Mouse (Mus musculus): ENCODE measurements around the gene Olfr1045. TPM values are rescaled to one million over a fixed set of nuclear protein-coding genes. Genes with fewer than 3 reads are reported as not detected.

Olfr1045 gene
- polyA plus RNA-seq, 1 experiment from 2014 or later: not detected

DNA sequence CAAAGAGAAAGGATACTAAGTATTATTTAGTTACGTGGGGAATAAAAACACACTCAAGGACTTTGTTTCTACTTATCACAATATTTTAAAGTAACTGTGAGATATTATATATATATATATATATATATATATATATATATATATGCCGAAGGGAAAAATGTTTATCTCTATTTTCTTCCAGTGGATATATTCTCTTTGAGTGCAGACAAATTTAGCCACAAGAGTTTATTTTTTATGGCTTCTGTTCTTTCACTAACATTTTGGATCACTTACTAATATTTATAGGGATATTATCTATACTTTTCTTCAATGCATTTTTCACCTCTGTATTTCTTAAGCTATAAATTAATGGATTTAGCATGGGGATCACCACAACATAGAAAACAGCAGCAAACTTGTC, 41.1 kb downstream of the Olfr1045 start, which contains the start of gene Olfr1042:
Gene Olfr1042, minus strand, starts transcription at position 101 of the 400 bp plus-strand sequence.
- Histone ChIP-seq H3K27me3 (ENCODE audit: insufficient read depth, low read length) (no peaks in the 10 kb centered on the region), H3K9me3 (ENCODE audit: low read length) (no peaks in the 10 kb centered on the region), H3K36me3 (ENCODE audit: insufficient read depth, low read length) (no peaks in the 10 kb centered on the region), H3K4me3 (ENCODE audit: low read length) (no peak within 1 kb of the TSS), H3K4me2 (replicated peaks; ENCODE audit: low read depth, low read length) (no peak within 1 kb of the TSS), H3K27ac (ENCODE audit: low read length) (no peak within 1 kb of the TSS), H3K9ac (replicated peaks; ENCODE audit: low read length) (no peak within 1 kb of the TSS), H3K4me1 (ENCODE audit: insufficient read depth, low read length) (no peaks in the 10 kb centered on the region)
- WGBS: 88% methylated on average over 2 of the region's 2 CpGs
- no peak for ATAC-seq (ENCODE audit: low FRiP score, low TSS enrichment)

DNA sequence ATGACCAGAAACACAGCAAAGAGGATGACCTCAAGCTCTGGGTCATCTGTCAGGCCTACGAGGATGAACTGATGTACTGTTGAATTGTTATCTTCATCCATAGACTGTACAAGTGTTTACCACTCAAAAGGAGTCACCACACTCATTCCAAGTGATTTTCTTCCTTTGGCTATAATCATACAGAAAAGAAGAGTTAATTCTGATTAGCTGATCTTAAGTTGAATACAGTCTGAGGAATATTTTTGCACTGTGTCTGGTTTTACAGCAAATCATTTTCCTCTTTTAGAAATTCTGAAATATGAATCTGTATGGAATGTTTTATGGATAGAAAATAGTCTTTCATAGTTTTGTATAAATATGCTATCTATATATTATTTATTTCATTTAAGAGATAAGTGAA, 56.2 kb downstream of the Olfr1045 start, which contains the start of gene Olfr1040:
Gene Olfr1040, minus strand, starts transcription at position 101 of the 400 bp plus-strand sequence.
- no peak within 1 kb of the TSS for H3K9ac ChIP-seq (replicated peaks; ENCODE audit: low read length)
- H3K27ac ChIP-seq (ENCODE audit: low read length): no peak within 1 kb of the TSS
- no peak for ATAC-seq (ENCODE audit: low FRiP score, low TSS enrichment)
- H3K9me3 ChIP-seq (ENCODE audit: low read length): no peaks in the 10 kb centered on the region
- H3K4me1 ChIP-seq (ENCODE audit: insufficient read depth, low read length): no peaks in the 10 kb centered on the region
- no peaks in the 10 kb centered on the region for H3K36me3 ChIP-seq (ENCODE audit: insufficient read depth, low read length)
- H3K4me3 ChIP-seq (ENCODE audit: low read length): no peak within 1 kb of the TSS
- 88% methylated on average over 1 of the region's 1 CpGs for WGBS
- no peak within 1 kb of the TSS for H3K4me2 ChIP-seq (replicated peaks; ENCODE audit: low read depth, low read length)
- no peaks in the 10 kb centered on the region for H3K27me3 ChIP-seq (ENCODE audit: insufficient read depth, low read length)

Other genes starting within 250 kb of the Olfr1045 start
- gene Olfr1029, start 229.1 kb downstream of the Olfr1045 start, polyA plus RNA-seq (2015; fragmentation: Nextera tagmentation; extraction: Ambion mirVana): not detected in 2 replicates
- not detected in 2 replicates for gene Olfr1030, start 223.7 kb downstream of the Olfr1045 start, polyA plus RNA-seq (2015; fragmentation: Nextera tagmentation; extraction: Ambion mirVana)
- gene Olfr1031, start 212.7 kb downstream of the Olfr1045 start, polyA plus RNA-seq (2015; fragmentation: Nextera tagmentation; extraction: Ambion mirVana): not detected in 2 replicates
- not detected in 2 replicates for gene Olfr1032, start 197.5 kb downstream of the Olfr1045 start, polyA plus RNA-seq (2015; fragmentation: Nextera tagmentation; extraction: Ambion mirVana)
- 3.1 and 4.9 TPM in 2 replicates for gene Olfr1033, start 182.4 kb downstream of the Olfr1045 start, polyA plus RNA-seq (2015; fragmentation: Nextera tagmentation; extraction: Ambion mirVana)
- 0.04 and 0.05 TPM in 2 replicates for gene Olfr1034, start 157.1 kb downstream of the Olfr1045 start, polyA plus RNA-seq (2015; fragmentation: Nextera tagmentation; extraction: Ambion mirVana)
- not detected in 2 replicates for gene Olfr1036, start 129.0 kb downstream of the Olfr1045 start, polyA plus RNA-seq (2015; fragmentation: Nextera tagmentation; extraction: Ambion mirVana)
- not detected in 2 replicates for gene Olfr1037, start 115.6 kb downstream of the Olfr1045 start, polyA plus RNA-seq (2015; fragmentation: Nextera tagmentation; extraction: Ambion mirVana)
- gene Olfr1039, start 67.1 kb downstream of the Olfr1045 start, polyA plus RNA-seq (2015; fragmentation: Nextera tagmentation; extraction: Ambion mirVana): not detected in 2 replicates
- not detected in 2 replicates for gene Olfr1040, start 56.3 kb downstream of the Olfr1045 start, polyA plus RNA-seq (2015; fragmentation: Nextera tagmentation; extraction: Ambion mirVana)
- not detected in 2 replicates for gene Olfr1042, start 41.2 kb downstream of the Olfr1045 start, polyA plus RNA-seq (2015; fragmentation: Nextera tagmentation; extraction: Ambion mirVana)
- gene Olfr1043, start 35.5 kb downstream of the Olfr1045 start, polyA plus RNA-seq (2015; fragmentation: Nextera tagmentation; extraction: Ambion mirVana): not detected in 2 replicates
- not detected in 2 replicates for gene Olfr1044, start 25.2 kb downstream of the Olfr1045 start, polyA plus RNA-seq (2015; fragmentation: Nextera tagmentation; extraction: Ambion mirVana)
- gene Olfr52, start 17.3 kb downstream of the Olfr1045 start, polyA plus RNA-seq (2015; fragmentation: Nextera tagmentation; extraction: Ambion mirVana): not detected in 2 replicates
- not detected in 2 replicates for gene Olfr1046, start 16.3 kb upstream of the Olfr1045 start, polyA plus RNA-seq (2015; fragmentation: Nextera tagmentation; extraction: Ambion mirVana)
- not detected in 2 replicates for gene Olfr1047, start 28.4 kb upstream of the Olfr1045 start, polyA plus RNA-seq (2015; fragmentation: Nextera tagmentation; extraction: Ambion mirVana)
- not detected in 2 replicates for gene Olfr1048, start 37.3 kb upstream of the Olfr1045 start, polyA plus RNA-seq (2015; fragmentation: Nextera tagmentation; extraction: Ambion mirVana)
- not detected in 2 replicates for gene Olfr1049, start 55.3 kb upstream of the Olfr1045 start, polyA plus RNA-seq (2015; fragmentation: Nextera tagmentation; extraction: Ambion mirVana)
- not detected in 2 replicates for gene Olfr1051, start 76.1 kb upstream of the Olfr1045 start, polyA plus RNA-seq (2015; fragmentation: Nextera tagmentation; extraction: Ambion mirVana)
- not detected in 2 replicates for gene Olfr1052, start 89.4 kb upstream of the Olfr1045 start, polyA plus RNA-seq (2015; fragmentation: Nextera tagmentation; extraction: Ambion mirVana)
- gene Olfr1053, start 112.3 kb upstream of the Olfr1045 start, polyA plus RNA-seq (2015; fragmentation: Nextera tagmentation; extraction: Ambion mirVana): not detected in 2 replicates
- not detected in 2 replicates for gene Olfr1054, start 132.4 kb upstream of the Olfr1045 start, polyA plus RNA-seq (2015; fragmentation: Nextera tagmentation; extraction: Ambion mirVana)
- gene Olfr1055, start 147.3 kb upstream of the Olfr1045 start, polyA plus RNA-seq (2015; fragmentation: Nextera tagmentation; extraction: Ambion mirVana): not detected in 2 replicates
- gene Olfr1056, start 159.5 kb upstream of the Olfr1045 start, polyA plus RNA-seq (2015; fragmentation: Nextera tagmentation; extraction: Ambion mirVana): not detected in 2 replicates
- not detected in 2 replicates for gene Olfr1057, start 175.4 kb upstream of the Olfr1045 start, polyA plus RNA-seq (2015; fragmentation: Nextera tagmentation; extraction: Ambion mirVana)
- not detected in 2 replicates for gene Olfr1058, start 185.6 kb upstream of the Olfr1045 start, polyA plus RNA-seq (2015; fragmentation: Nextera tagmentation; extraction: Ambion mirVana)
- gene Olfr1061, start 211.0 kb upstream of the Olfr1045 start, polyA plus RNA-seq (2015; fragmentation: Nextera tagmentation; extraction: Ambion mirVana): not detected in 2 replicates
- not detected in 2 replicates for gene Olfr1062, start 223.7 kb upstream of the Olfr1045 start, polyA plus RNA-seq (2015; fragmentation: Nextera tagmentation; extraction: Ambion mirVana)
- not detected in 2 replicates for gene Olfr1065, start 247.6 kb upstream of the Olfr1045 start, polyA plus RNA-seq (2015; fragmentation: Nextera tagmentation; extraction: Ambion mirVana)